Mouse (Mus musculus): Measurements from ENCODE around the gene Nxnl1. TPM values are rescaled to one million over a fixed set of nuclear protein-coding genes. Genes with fewer than 3 reads are reported as not detected.
A peak's percentile ranks its signal among the peaks of the same experiment; 100 is the strongest.

Nxnl1 gene
- polyA plus RNA-seq, 1 experiment from 2014 or later = 0.27 TPM

DNA sequence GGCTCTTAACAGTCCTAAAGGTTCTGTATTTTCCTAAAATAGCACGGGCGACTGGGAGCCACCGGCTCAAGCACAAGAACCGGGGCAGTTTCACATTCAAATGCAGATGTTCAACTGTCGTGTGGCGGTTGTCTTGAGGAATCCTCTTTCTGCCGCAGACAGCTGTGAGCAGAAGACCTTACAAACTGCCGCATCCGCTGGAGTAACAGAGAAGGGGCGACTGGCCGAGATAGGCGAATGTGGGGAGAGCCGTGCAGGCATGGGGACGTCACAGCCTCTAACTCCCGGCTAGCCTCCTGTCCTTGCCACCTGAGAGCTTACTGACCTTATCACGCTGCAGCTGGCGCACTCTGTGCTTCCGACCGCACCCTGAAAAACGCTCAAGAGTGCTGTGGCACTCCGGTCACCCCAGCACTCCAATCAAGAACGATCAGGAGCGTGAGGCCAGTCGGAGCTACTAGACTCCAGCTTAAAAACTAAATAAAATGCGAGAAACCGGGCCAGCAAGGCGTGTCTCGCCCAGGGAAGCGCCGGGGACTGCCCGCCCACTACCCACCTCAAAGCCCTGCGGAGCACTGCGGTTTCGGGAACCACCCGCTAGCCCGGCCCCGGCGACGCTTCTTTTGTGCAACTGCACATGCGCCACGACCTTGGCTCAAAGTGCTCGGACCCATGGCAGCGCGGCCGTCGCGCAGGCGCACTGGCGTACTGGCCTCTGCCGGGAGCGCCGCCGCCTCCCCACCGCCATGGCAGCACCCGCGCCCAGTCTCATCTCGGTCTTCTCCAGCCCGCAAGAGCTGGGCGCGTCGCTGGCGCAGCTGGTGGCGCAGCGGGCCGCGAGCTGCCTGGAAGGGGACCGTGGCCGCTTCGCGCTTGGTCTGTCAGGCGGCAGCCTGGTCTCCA, 25.3 kb upstream of the Nxnl1 start, which contains the start of gene Pgls:
TSS of gene Pgls (plus strand) at position 706 of the 903 bp plus-strand sequence.
- Histone ChIP-seq H3K9ac (ENCODE audit: low read depth, low read length) (peak within 1 kb of the TSS; percentile 95), H3K9me3 (ENCODE audit: control insufficient read depth, low read length) (no peaks in the 10 kb centered on the region), H3K4me3 (ENCODE audit: low read length) (peak within 1 kb of the TSS; percentile 72), H3K4me2 (replicated peaks; ENCODE audit: low read depth, low read length) (peak within 1 kb of the TSS; percentile 94), H3K36me3 (ENCODE audit: control insufficient read depth, insufficient read depth, low read length) (no peaks in the 10 kb centered on the region; the same call in 1 of the 2 replicates), H3K4me1 (ENCODE audit: control insufficient read depth, insufficient read depth, low read length) (peaks cover 13% of the 10 kb centered on the region), H3K27me3 (ENCODE audit: control insufficient read depth, insufficient read depth, low read length) (no peaks in the 10 kb centered on the region), H3K27ac (ENCODE audit: low read depth, low read length) (peak within 1 kb of the TSS; percentile 98)
- under 1% methylated on average over 71 of the region's 71 CpGs for WGBS
- peak; percentile 87 for ATAC-seq (ENCODE audit: low FRiP score, low TSS enrichment)

DNA sequence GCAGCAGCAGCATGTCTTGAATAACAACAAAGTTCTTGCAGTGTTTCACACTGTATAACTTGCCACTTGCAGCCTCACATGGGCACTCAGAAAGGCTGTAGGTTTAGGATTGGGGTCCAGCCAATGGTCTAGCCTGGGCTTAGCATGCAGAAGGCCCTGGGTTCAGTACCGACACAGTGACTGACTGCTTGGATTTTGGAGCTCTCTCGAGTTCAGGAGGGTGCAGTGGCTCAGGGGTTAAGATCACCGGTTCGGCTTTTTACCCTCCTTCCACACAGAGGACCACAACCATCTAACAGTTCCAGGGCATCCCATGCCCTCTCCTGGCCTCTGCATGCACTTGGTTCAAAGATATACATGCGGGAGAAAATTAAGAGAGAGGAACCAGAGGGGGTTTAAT, 24.6 kb upstream of the Nxnl1 start:
- WGBS = 17% methylated on average over 5 of the region's 5 CpGs
- ATAC-seq (ENCODE audit: low FRiP score, low TSS enrichment) = no peak
- Histone ChIP-seq H3K4me3 (ENCODE audit: low read length) (peak overlapping the region; percentile 72), H3K9me3 (ENCODE audit: control insufficient read depth, low read length) (no peaks in the 10 kb centered on the region), H3K36me3 (ENCODE audit: control insufficient read depth, insufficient read depth, low read length) (peaks cover 3% of the 10 kb centered on the region; the same call in 1 of the 2 replicates), H3K27me3 (ENCODE audit: control insufficient read depth, insufficient read depth, low read length) (no peaks in the 10 kb centered on the region), H3K4me1 (ENCODE audit: control insufficient read depth, insufficient read depth, low read length) (peaks cover 13% of the 10 kb centered on the region), H3K9ac (ENCODE audit: low read depth, low read length) (peak overlapping the region; percentile 95), H3K27ac (ENCODE audit: low read depth, low read length) (no peak overlapping the region; the same call in 1 of the 2 replicates), H3K4me2 (replicated peaks; ENCODE audit: low read depth, low read length) (peak overlapping the region; percentile 94)

DNA sequence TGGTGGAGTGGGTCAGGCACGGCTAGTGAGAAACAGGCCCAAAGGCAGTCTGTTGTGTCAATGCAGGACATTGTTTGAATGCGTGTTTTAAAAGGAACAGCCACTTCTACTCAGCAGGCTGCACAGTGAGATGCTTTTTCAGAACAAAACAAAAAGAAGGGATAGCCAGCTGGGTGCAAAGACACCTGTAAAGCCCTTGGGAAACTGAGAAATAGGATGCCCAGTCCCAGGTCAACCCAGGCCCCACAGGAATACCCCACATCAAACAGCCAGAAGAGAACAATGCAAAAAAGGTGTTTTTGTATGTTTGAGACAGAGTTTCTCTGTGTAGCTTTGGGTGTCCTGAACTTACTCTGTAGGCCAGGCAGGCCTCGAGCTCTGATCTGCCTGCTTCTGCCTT, 22.4 kb upstream of the Nxnl1 start:
- Histone ChIP-seq H3K9me3 (ENCODE audit: control insufficient read depth, low read length) (no peaks in the 10 kb centered on the region), H3K36me3 (ENCODE audit: control insufficient read depth, insufficient read depth, low read length) (peaks cover 19% of the 10 kb centered on the region; the same call in 1 of the 2 replicates), H3K4me2 (replicated peaks; ENCODE audit: low read depth, low read length) (no peak overlapping the region), H3K27ac (ENCODE audit: low read depth, low read length) (no peak overlapping the region), H3K4me1 (ENCODE audit: control insufficient read depth, insufficient read depth, low read length) (peaks cover 13% of the 10 kb centered on the region), H3K9ac (ENCODE audit: low read depth, low read length) (no peak overlapping the region), H3K4me3 (ENCODE audit: low read length) (no peak overlapping the region), H3K27me3 (ENCODE audit: control insufficient read depth, insufficient read depth, low read length) (no peaks in the 10 kb centered on the region)
- no peak for ATAC-seq (ENCODE audit: low FRiP score, low TSS enrichment)
- WGBS = 73% methylated on average over 3 of the region's 3 CpGs

DNA sequence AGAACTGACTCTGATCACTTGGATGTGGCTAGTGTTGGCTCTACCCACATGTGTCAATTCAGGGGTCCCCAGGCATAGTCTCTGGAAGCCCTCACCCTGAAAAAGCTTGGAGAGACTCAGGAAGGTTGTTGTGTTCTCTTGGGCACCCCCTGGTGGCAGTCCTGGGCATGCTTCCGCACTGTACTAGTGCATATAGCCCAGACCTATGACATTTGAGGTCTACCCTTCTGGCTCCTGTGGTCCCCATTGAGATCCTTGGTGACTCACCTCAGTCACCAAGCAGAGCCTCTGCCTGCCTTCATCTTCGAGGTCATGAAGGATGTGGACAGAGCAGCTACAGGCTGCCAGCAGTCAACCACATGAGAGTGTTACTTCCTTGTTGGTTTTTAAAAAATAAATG, 20.5 kb upstream of the Nxnl1 start:
- WGBS = 71% methylated on average over 2 of the region's 2 CpGs
- no peak overlapping the region for H3K4me3 ChIP-seq (ENCODE audit: low read length)
- no peak overlapping the region for H3K4me2 ChIP-seq (replicated peaks; ENCODE audit: low read depth, low read length)
- H3K27ac ChIP-seq (ENCODE audit: low read depth, low read length) = no peak overlapping the region
- ATAC-seq (ENCODE audit: low FRiP score, low TSS enrichment) = no peak
- H3K27me3 ChIP-seq (ENCODE audit: control insufficient read depth, insufficient read depth, low read length) = no peaks in the 10 kb centered on the region
- H3K9me3 ChIP-seq (ENCODE audit: control insufficient read depth, low read length) = no peaks in the 10 kb centered on the region
- H3K4me1 ChIP-seq (ENCODE audit: control insufficient read depth, insufficient read depth, low read length) = peaks cover 5% of the 10 kb centered on the region
- H3K9ac ChIP-seq (ENCODE audit: low read depth, low read length) = no peak overlapping the region
- peaks cover 19% of the 10 kb centered on the region; the same call in 1 of the 2 replicates for H3K36me3 ChIP-seq (ENCODE audit: control insufficient read depth, insufficient read depth, low read length)

DNA sequence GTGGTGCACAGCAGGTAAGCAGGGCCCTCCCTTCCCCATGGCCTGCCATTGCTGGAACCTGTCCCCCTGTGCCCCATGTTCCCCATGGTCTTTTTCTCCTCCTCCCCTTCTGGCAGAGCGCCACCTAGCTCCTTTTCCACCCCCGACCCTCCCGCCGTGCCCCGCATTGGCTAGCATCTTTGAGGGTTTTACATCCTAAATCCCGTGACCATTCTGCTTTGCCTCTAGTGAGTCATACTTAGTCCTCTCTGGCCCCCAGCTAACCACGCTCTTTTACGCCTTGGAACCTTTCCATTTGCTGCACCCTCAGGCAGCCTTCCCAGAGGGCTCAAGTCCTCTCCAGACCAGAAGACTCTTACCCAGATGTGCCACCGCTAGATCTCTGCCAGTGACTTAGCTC, 13.8 kb upstream of the Nxnl1 start:
- whole genome bisulfite sequencing = 51% methylated on average over 9 of the region's 9 CpGs
- Histone ChIP-seq H3K4me1 (ENCODE audit: control insufficient read depth, insufficient read depth, low read length) (no peaks in the 10 kb centered on the region), H3K27ac (ENCODE audit: low read depth, low read length) (no peak overlapping the region), H3K4me2 (replicated peaks; ENCODE audit: low read depth, low read length) (no peak overlapping the region), H3K27me3 (ENCODE audit: control insufficient read depth, insufficient read depth, low read length) (no peaks in the 10 kb centered on the region), H3K9me3 (ENCODE audit: control insufficient read depth, low read length) (no peaks in the 10 kb centered on the region), H3K9ac (ENCODE audit: low read depth, low read length) (no peak overlapping the region), H3K36me3 (ENCODE audit: control insufficient read depth, insufficient read depth, low read length) (peaks cover 8% of the 10 kb centered on the region; the same call in 1 of the 2 replicates), H3K4me3 (ENCODE audit: low read length) (no peak overlapping the region)
- ATAC-seq (ENCODE audit: low FRiP score, low TSS enrichment) = no peak

DNA sequence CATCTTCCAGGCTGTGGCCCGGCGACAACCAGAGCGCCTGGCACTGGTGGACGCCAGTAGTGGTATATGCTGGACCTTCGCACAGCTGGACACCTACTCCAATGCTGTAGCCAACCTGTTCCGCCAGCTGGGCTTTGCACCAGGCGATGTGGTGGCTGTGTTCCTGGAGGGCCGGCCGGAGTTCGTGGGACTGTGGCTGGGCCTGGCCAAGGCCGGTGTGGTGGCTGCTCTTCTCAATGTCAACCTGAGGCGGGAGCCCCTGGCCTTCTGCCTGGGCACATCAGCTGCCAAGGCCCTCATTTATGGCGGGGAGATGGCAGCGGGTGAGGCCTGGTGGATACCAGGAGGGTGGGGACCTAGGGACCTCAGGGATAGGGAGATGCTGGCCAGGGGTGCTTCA, 13.1 kb upstream of the Nxnl1 start:
- no peaks in the 10 kb centered on the region for H3K4me1 ChIP-seq (ENCODE audit: control insufficient read depth, insufficient read depth, low read length)
- H3K27ac ChIP-seq (ENCODE audit: low read depth, low read length) = no peak overlapping the region
- no peak for ATAC-seq (ENCODE audit: low FRiP score, low TSS enrichment)
- H3K36me3 ChIP-seq (ENCODE audit: control insufficient read depth, insufficient read depth, low read length) = peaks cover 3% of the 10 kb centered on the region; the same call in 1 of the 2 replicates
- no peaks in the 10 kb centered on the region for H3K9me3 ChIP-seq (ENCODE audit: control insufficient read depth, low read length)
- no peak overlapping the region for H3K4me2 ChIP-seq (replicated peaks; ENCODE audit: low read depth, low read length)
- no peak overlapping the region for H3K9ac ChIP-seq (ENCODE audit: low read depth, low read length)
- 90% methylated on average over 14 of the region's 14 CpGs for WGBS
- no peak overlapping the region for H3K4me3 ChIP-seq (ENCODE audit: low read length)
- no peaks in the 10 kb centered on the region for H3K27me3 ChIP-seq (ENCODE audit: control insufficient read depth, insufficient read depth, low read length)

DNA sequence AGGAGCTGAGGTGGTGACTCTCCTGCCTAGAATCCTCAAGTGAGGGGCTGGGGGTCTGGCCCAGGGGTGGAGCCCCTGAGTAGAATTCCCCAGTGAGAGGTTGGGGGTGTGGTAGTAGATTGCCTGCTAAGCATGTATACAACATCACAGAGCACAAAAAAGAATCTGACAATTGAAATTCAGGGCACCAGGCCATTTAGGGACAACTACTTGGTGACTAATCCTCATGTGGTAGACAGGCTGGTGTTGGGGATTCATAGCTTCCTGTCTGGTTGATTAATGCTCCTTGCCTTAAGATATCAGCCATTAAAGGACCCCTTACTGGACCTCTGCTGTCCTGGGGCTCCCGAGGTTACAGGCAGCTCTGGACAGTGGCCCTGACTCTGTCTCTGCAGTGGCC, 12.6 kb upstream of the Nxnl1 start:
- H3K27me3 ChIP-seq (ENCODE audit: control insufficient read depth, insufficient read depth, low read length) = no peaks in the 10 kb centered on the region
- no peak overlapping the region for H3K4me2 ChIP-seq (replicated peaks; ENCODE audit: low read depth, low read length)
- H3K9ac ChIP-seq (ENCODE audit: low read depth, low read length) = no peak overlapping the region
- no peaks in the 10 kb centered on the region for H3K9me3 ChIP-seq (ENCODE audit: control insufficient read depth, low read length)
- 69% methylated on average over 1 of the region's 1 CpGs for WGBS
- H3K4me1 ChIP-seq (ENCODE audit: control insufficient read depth, insufficient read depth, low read length) = no peaks in the 10 kb centered on the region
- H3K27ac ChIP-seq (ENCODE audit: low read depth, low read length) = no peak overlapping the region
- no peak for ATAC-seq (ENCODE audit: low FRiP score, low TSS enrichment)
- no peaks in the 10 kb centered on the region for H3K36me3 ChIP-seq (ENCODE audit: control insufficient read depth, insufficient read depth, low read length)
- H3K4me3 ChIP-seq (ENCODE audit: low read length) = no peak overlapping the region

DNA sequence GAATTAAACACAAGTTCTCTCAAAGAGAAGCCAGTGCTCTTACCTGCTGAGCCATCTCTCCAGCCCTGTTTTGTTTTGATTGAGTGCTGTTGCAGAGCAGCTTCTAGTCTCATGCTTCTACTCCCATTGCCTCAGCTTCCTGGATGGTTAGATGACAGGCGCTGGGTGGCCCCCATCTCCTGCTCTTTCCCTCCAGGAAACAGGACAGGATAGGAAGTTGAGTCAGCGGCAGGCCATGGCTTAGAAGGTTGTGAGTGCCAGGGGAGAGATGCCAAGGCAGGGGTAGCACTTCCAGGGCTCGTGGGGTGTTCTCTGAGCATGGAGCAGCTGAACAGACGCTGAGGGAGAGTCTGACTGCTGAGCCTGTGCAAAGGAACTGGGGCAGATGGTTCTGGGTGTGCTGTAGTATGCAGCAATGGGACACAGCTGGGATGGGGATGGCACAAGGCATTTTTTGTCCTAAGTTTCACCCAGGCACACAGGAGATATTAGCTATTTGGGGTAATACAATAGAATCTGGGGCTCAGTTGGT, 11.5 kb upstream of the Nxnl1 start:
- H3K9me3 ChIP-seq (ENCODE audit: control insufficient read depth, low read length) = no peaks in the 10 kb centered on the region
- no peak for ATAC-seq (ENCODE audit: low FRiP score, low TSS enrichment)

DNA sequence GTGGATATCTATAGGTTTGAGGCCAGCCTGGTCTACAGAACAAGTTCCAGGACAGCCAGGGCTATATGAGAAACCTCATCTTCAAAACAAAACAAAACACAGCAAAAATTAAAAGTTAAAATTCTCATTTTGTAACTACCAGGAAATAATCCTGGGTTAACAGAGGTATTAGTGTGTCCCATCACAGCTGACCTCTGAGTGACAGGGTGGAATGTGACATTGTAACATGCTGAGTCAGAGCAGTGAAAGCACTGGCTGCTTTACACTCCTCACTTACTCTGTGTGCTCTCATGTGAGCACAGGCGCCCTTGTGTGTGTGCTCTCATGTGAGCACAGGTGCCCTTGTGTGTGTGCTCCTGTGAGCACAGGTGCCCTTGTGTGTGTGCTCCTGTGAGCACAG, 8.6 kb upstream of the Nxnl1 start:
- no peak overlapping the region for H3K27ac ChIP-seq (ENCODE audit: low read depth, low read length)
- no peaks in the 10 kb centered on the region for H3K9me3 ChIP-seq (ENCODE audit: control insufficient read depth, low read length)
- no peak overlapping the region for H3K4me2 ChIP-seq (replicated peaks; ENCODE audit: low read depth, low read length)
- ATAC-seq (ENCODE audit: low FRiP score, low TSS enrichment) = no peak
- H3K36me3 ChIP-seq (ENCODE audit: control insufficient read depth, insufficient read depth, low read length) = no peaks in the 10 kb centered on the region
- H3K4me3 ChIP-seq (ENCODE audit: low read length) = no peak overlapping the region
- H3K27me3 ChIP-seq (ENCODE audit: control insufficient read depth, insufficient read depth, low read length) = no peaks in the 10 kb centered on the region
- H3K4me1 ChIP-seq (ENCODE audit: control insufficient read depth, insufficient read depth, low read length) = peaks cover 7% of the 10 kb centered on the region; the same call in 1 of the 2 replicates
- H3K9ac ChIP-seq (ENCODE audit: low read depth, low read length) = no peak overlapping the region
- 61% methylated on average over 1 of the region's 1 CpGs for WGBS

More for the DNA sequence above, 11.5 kb upstream of the Nxnl1 start:
- H3K27me3 ChIP-seq (ENCODE audit: control insufficient read depth, insufficient read depth, low read length) = no peaks in the 10 kb centered on the region
- H3K9ac ChIP-seq (ENCODE audit: low read depth, low read length) = no peak overlapping the region
- no peak overlapping the region for H3K4me3 ChIP-seq (ENCODE audit: low read length)
- H3K4me1 ChIP-seq (ENCODE audit: control insufficient read depth, insufficient read depth, low read length) = no peaks in the 10 kb centered on the region
- H3K27ac ChIP-seq (ENCODE audit: low read depth, low read length) = no peak overlapping the region
- WGBS = 74% methylated on average over 4 of the region's 4 CpGs
- no peaks in the 10 kb centered on the region for H3K36me3 ChIP-seq (ENCODE audit: control insufficient read depth, insufficient read depth, low read length)
- no peak overlapping the region for H3K4me2 ChIP-seq (replicated peaks; ENCODE audit: low read depth, low read length)
